Mouse (Mus musculus) CH12.LX (cell line): ENCODE data around the gene Sbsn. TPM values are rescaled to one million over a fixed set of nuclear protein-coding genes. Genes with fewer than 3 reads are reported as not detected.
A peak's percentile ranks its signal among the peaks of the same experiment; 100 is the strongest.
"Not testable (repeated sequence)": the region's sequence is repeated elsewhere in the genome, so short reads cannot be mapped to it uniquely, and the experiment has no call there.

ENCODE experiments used
- DNase-seq: peaks from one replicate; pipeline ENCODE4 v3.0.0-alpha.2; 2013; ENCODE audit errors: extremely low read depth
- H3K27ac ChIP-seq: 2 replicates; pipeline ENCODE4 v1.5.1; 2012; ENCODE audit warnings: low read depth, mild to moderate bottlenecking, control low read depth, moderate library complexity; ENCODE audit not compliant: insufficient read depth
- H3K27me3 ChIP-seq: replicated peaks from 2 replicates; pipeline ENCODE3; 2012; ENCODE audit warnings: inconsistent platforms
- H3K36me3 ChIP-seq, 2 experiments: replicated peaks in 1 of 2; 2 replicates each; pipeline versions ENCODE3 to v1.6.1; 2012; ENCODE audit warnings: inconsistent platforms in 1 of 2, low read length in 1 of 2, mild to moderate bottlenecking in 1 of 2, mixed read lengths in 1 of 2, moderate library complexity in 1 of 2; ENCODE audit not compliant: control insufficient read depth in 1 of 2, insufficient read depth in 1 of 2
- H3K4me1 ChIP-seq, 2 experiments: 2 replicates each; pipeline ENCODE4 v1.6.1; 2012; ENCODE audit warnings: inconsistent platforms in 1 of 2, moderate library complexity in 1 of 2; ENCODE audit not compliant: insufficient read depth in 2 of 2, control insufficient read depth in 1 of 2
- H3K4me2 ChIP-seq: 2 replicates; pipeline ENCODE4 v1.6.1; 2012; ENCODE audit warnings: low read depth, mild to moderate bottlenecking, control low read depth; ENCODE audit not compliant: poor library complexity, insufficient read depth, severe bottlenecking
- H3K4me3 ChIP-seq, 3 experiments: fragments of 150-350 bp in 1 of 3; sonication (generic) in 1 of 3; replicated peaks in 1 of 3; 2 replicates each; pipeline versions ENCODE3 to v1.5.1; 2011 to 2012; ENCODE audit warnings: low read depth in 2 of 3, low read length in 2 of 3, mild to moderate bottlenecking in 2 of 3, moderate library complexity in 2 of 3, control low read depth in 1 of 3, improper control_type of control experiment in 1 of 3, inconsistent platforms in 1 of 3, mixed read lengths in 1 of 3; ENCODE audit not compliant: poor library complexity in 1 of 3
- H3K79me2 ChIP-seq: replicated peaks from 2 replicates; pipeline ENCODE4 v1.6.1; 2012; ENCODE audit warnings: mild to moderate bottlenecking, moderate library complexity; ENCODE audit not compliant: control insufficient read depth, poor library complexity, insufficient read depth, severe bottlenecking; ENCODE audit errors: extremely low read depth
- H3K9ac ChIP-seq: 2 replicates; pipeline ENCODE4 v1.6.1; 2012; ENCODE audit warnings: low read depth, mild to moderate bottlenecking, control low read depth, moderate library complexity; ENCODE audit not compliant: insufficient read depth
- H3K9me3 ChIP-seq: replicated peaks from 2 replicates; pipeline ENCODE3; 2012; ENCODE audit warnings: low read length, inconsistent platforms, mixed read lengths
- BHLHE40 ChIP-seq: IDR thresholded peaks from 2 replicates; pipeline ENCODE4 v1.6.1; 2011; ENCODE audit warnings: mild to moderate bottlenecking, low read depth, low read length, improper control_type of control experiment
- CHD1 ChIP-seq: IDR thresholded peaks from 2 replicates; pipeline ENCODE4 v1.6.1; 2012; ENCODE audit warnings: low read depth, low read length, improper control_type of control experiment, inconsistent platforms
- CHD2 ChIP-seq: IDR thresholded peaks from 2 replicates; pipeline ENCODE4 v1.6.1; 2011; ENCODE audit warnings: low read length, improper control_type of control experiment
- ELF1 ChIP-seq: IDR thresholded peaks from 2 replicates; pipeline ENCODE4 v1.6.1; 2014; ENCODE audit warnings: low read depth, mild to moderate bottlenecking, inconsistent platforms, low read length, improper control_type of control experiment
- EP300 ChIP-seq: IDR thresholded peaks from 2 replicates; pipeline ENCODE4 v1.6.1; 2011; ENCODE audit warnings: low read length, improper control_type of control experiment
- ETS1 ChIP-seq: conservative IDR thresholded peaks from 2 replicates; pipeline ENCODE4 v1.6.1; 2012; ENCODE audit warnings: low read depth, mild to moderate bottlenecking, inconsistent platforms, low read length, improper control_type of control experiment, moderate library complexity
- IRF4 ChIP-seq: IDR thresholded peaks from 2 replicates; pipeline ENCODE4 v1.6.1; 2014; ENCODE audit warnings: low read depth, mild to moderate bottlenecking, inconsistent platforms, low read length, improper control_type of control experiment
- NRF1 ChIP-seq: IDR thresholded peaks from 2 replicates; pipeline ENCODE4 v1.6.1; 2014; ENCODE audit warnings: low read depth, mild to moderate bottlenecking, inconsistent platforms, low read length, improper control_type of control experiment, moderate library complexity
- SIN3A ChIP-seq: IDR thresholded peaks from 2 replicates; pipeline ENCODE4 v1.6.1; 2012; ENCODE audit warnings: low read length, improper control_type of control experiment, inconsistent platforms
- TBP ChIP-seq: conservative IDR thresholded peaks from 2 replicates; pipeline ENCODE4 v1.6.1; 2011; ENCODE audit warnings: low read depth, low read length, improper control_type of control experiment
- TCF12 ChIP-seq: IDR thresholded peaks from 2 replicates; pipeline ENCODE4 v1.6.1; 2014; ENCODE audit warnings: low read depth, mild to moderate bottlenecking, inconsistent platforms, low read length, improper control_type of control experiment
- USF2 ChIP-seq: conservative IDR thresholded peaks from 2 replicates; pipeline ENCODE4 v1.6.1; 2011; ENCODE audit warnings: low read depth, low read length, improper control_type of control experiment
- ZC3H11A ChIP-seq: IDR thresholded peaks from 2 replicates; pipeline ENCODE4 v1.6.1; 2012; ENCODE audit warnings: low read depth, mild to moderate bottlenecking, inconsistent platforms, low read length, improper control_type of control experiment
- ZMIZ1 ChIP-seq: IDR thresholded peaks from 2 replicates; pipeline ENCODE4 v1.6.1; 2012; ENCODE audit warnings: low read depth, mild to moderate bottlenecking, inconsistent platforms, low read length, improper control_type of control experiment
- dilution Hi-C: fragments of 300-500 bp; cut with MboI; formaldehyde crosslinking; loops from 2 replicates; pipeline ENCODE4 v1.14.3; 2020; ENCODE audit warnings: low sequenced_read_pairs; ENCODE audit not compliant: extremely low pct_unique_long_range_greater_than_20kb, extremely low pct_ligation_motif_present
- in situ Hi-C: fragments of 300-500 bp; cut with MboI; formaldehyde crosslinking; loops from 3 replicates; pipeline ENCODE4 v1.14.3; 2019; ENCODE audit warnings: low sequenced_read_pairs, low pct_ligation_motif_present, low pct_unique_long_range_greater_than_20kb, mixed read lengths
- polyA plus RNA-seq: library from polyadenylated mRNA; unstranded; fragments of >175 nt; gene quantifications from 2 replicates; pipeline ENCODE4 v1.2.1, GENCODE M21; 2012; ENCODE audit warnings: low read depth; ENCODE audit not compliant: insufficient read length
- total RNA-seq, 2 experiments: library from RNA; depleted of rRNA; stranded (reverse); fragments of 300-350 nt in 1 of 2; fragments of >200 nt in 1 of 2; gene quantifications; 2 replicates each; pipeline ENCODE4 v1.2.3; 2012 to 2014

The Sbsn gene
- total and polyA plus RNA-seq, 3 experiments: 0.30 to 0.76 (median 0.69) TPM

DNA sequence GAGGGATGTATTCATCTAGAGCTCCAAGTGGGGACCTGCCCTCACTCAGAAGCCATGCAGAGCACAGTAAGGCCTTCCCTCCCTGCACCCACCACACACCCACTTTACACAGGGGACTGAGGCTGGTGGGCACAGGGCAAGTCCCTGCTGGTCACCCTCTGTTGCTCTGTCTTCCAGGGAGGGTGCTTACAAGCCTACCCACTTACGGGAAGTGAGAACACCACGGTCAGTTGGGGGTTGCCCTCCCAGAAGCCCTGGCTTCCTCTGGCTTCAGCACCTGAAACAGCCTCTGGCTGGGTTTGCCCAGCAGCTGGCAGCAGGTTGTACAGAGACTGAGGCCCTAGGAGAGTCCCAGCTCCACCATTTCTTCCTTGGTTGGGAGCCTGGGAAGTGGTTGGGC, 8.7 kb upstream of the Sbsn start:
- peak overlapping the region; percentile 79 for H3K27ac ChIP-seq
- peaks cover 0 to 21% of the 10 kb centered on the region in 2 experiments for H3K36me3 ChIP-seq
- H3K9me3 ChIP-seq, H3K4me3 ChIP-seq, H3K9ac ChIP-seq, H3K79me2 ChIP-seq, dilution Hi-C loops, in situ Hi-C loops, H3K27me3 ChIP-seq: not testable (repeated sequence)
- TF ChIP-seq SIN3A (peak; percentile 20; the same call in 1 of the 2 replicates), IRF4 (peak; percentile 90), NRF1 (0 out of 2 replicates have a peak, but pooled peaks have one; percentile 3), ZMIZ1 (peak; percentile 31; the same call in 1 of the 2 replicates), CHD2 (peak; percentile 61; the same call in 1 of the 2 replicates), ELF1 (peak; percentile 39; the same call in 1 of the 2 replicates), EP300 (peak; percentile 79), TBP (0 out of 2 replicates have a peak, but pooled peaks have one; percentile 17), TCF12 (peak; percentile 69; the same call in 1 of the 2 replicates), ETS1 (peak; percentile 49; the same call in 1 of the 2 replicates), BHLHE40 (peak; percentile 32; the same call in 1 of the 2 replicates)
- peak; percentile 82 for DNase-seq
- H3K4me2 ChIP-seq: peak overlapping the region; percentile 43; the same call in 1 of the 2 replicates
- peaks cover 16 to 50% of the 10 kb centered on the region in 2 experiments for H3K4me1 ChIP-seq

DNA sequence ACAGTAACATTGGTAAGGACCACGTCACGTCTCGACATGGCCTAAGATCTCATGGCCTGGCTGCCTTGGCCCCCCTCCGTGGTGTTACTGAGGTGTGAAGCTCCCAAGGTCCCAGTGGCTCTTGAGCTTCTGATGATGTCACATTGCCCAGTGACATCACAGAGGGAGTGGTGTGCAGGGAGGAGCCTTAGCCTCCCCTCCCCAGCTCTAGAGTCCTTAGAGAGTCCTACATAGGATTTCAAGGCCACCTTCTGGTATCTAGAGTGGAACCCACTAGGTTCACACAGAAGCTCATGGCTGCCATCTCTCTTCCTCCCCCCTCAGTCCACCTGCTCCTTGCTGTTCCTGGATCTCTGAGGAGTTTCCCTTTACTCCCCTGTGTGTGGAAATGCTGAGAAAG, 7.7 kb upstream of the Sbsn start, which contains the start of gene Gapdhs:
Gene Gapdhs, minus strand, starts transcription at position 65 of the 400 bp plus-strand sequence.
- in situ Hi-C loops, dilution Hi-C loops, H3K9me3 ChIP-seq, H3K79me2 ChIP-seq, H3K9ac ChIP-seq, H3K27me3 ChIP-seq, H3K4me3 ChIP-seq: not testable (repeated sequence)
- peaks cover 20 to 55% of the 10 kb centered on the region in 2 experiments for H3K4me1 ChIP-seq
- peaks cover 0 to 14% of the 10 kb centered on the region in 2 experiments for H3K36me3 ChIP-seq
- H3K27ac ChIP-seq: peak within 1 kb of the TSS; percentile 79
- H3K4me2 ChIP-seq: peak within 1 kb of the TSS; percentile 43; the same call in 1 of the 2 replicates
- DNase-seq: peak; percentile 74

DNA sequence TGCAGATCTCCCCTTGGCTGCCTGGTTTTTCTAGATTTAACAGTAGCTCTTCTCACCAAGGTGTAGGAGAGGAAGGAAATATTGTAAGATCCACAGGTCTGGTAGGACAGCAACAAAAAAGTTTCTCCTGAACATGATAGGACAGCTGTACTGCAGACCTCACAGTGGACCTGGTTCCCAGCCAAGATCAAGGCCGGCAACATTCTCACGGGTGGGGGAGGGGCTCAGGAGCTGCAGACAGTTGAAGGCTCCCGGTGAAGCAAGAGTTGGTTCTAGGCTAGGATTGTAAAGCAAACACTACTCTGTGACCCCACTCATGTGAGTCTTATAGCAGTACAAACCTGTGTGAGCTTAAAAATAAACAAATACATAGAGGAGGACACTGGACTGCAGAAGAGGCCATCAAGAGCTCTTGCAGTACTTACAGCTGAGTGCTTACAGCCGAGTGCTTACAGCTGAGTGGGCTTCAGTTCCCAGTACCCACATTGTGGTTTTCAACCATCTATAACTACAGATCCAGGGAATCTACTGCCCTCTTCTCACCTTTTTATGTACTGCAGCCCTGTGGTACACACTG, 7.2 kb upstream of the Sbsn start:
- H3K9ac ChIP-seq: no peak overlapping the region
- TF ChIP-seq USF2: no peak
- no peak for TF ChIP-seq ZC3H11A
- no peak for TF ChIP-seq CHD1
- H3K4me1 ChIP-seq: peaks cover 20 to 59% of the 10 kb centered on the region in 2 experiments
- H3K4me2 ChIP-seq: no peak overlapping the region
- peaks cover 0 to 14% of the 10 kb centered on the region in 2 experiments for H3K36me3 ChIP-seq
- peaks cover 5% of the 10 kb centered on the region for H3K9me3 ChIP-seq
- no peaks in the 10 kb centered on the region for H3K27me3 ChIP-seq
- dilution Hi-C loops: no loop called here
- no peaks in the 10 kb centered on the region for H3K79me2 ChIP-seq
- no peak overlapping the region for H3K4me3 ChIP-seq
- in situ Hi-C loops: no loop called here
- DNase-seq: no peak
- no peak overlapping the region for H3K27ac ChIP-seq
